ENCODE assay signal across 28 mouse cellular contexts in genomic region chr11:85505811-85506210, GRCm38 (mm10).
"Had no signal": no experiment of that assay in that cellular context is flagged by ENCODE, and none has a peak within 500 bp of the region (broad histone marks: within the 10 kb centered on the region; RNA-seq: fewer than 3 reads in every experiment).

No protein-coding gene starts in this region.

- H3K27me3 ChIP-seq: embryonic facial prominence, embryonic 12.5 days; embryonic facial prominence, embryonic 13.5 days; embryonic facial prominence, embryonic 15.5 days; forebrain, embryonic 12.5 days; forebrain, embryonic 15.5 days had no signal

- H3K4me3 ChIP-seq: embryonic facial prominence, embryonic 10.5 days; embryonic facial prominence, embryonic 12.5 days; embryonic facial prominence, embryonic 13.5 days; embryonic facial prominence, embryonic 15.5 days; erythroblast, embryonic 14.5 days; forebrain, embryonic 10.5 days; forebrain, embryonic 12.5 days; forebrain, embryonic 13.5 days; forebrain, embryonic 15.5 days; gastrocnemius, adult 2 months; heart, adult 2 months; heart, embryonic 10.5 days had no signal

- H3K27ac ChIP-seq: embryonic facial prominence, embryonic 10.5 days; embryonic facial prominence, embryonic 12.5 days; embryonic facial prominence, embryonic 13.5 days; embryonic facial prominence, embryonic 15.5 days; forebrain, embryonic 10.5 days; forebrain, embryonic 12.5 days; forebrain, embryonic 13.5 days; forebrain, embryonic 15.5 days; gastrocnemius, adult 2 months; heart, adult 2 months; heart, embryonic 10.5 days had no signal

- H3K4me1 ChIP-seq: embryonic facial prominence, embryonic 10.5 days; embryonic facial prominence, embryonic 12.5 days; embryonic facial prominence, embryonic 15.5 days; forebrain, embryonic 10.5 days; forebrain, embryonic 13.5 days; forebrain, embryonic 15.5 days; heart, embryonic 10.5 days had no signal

- H3K4me2 ChIP-seq: embryonic facial prominence, embryonic 12.5 days; embryonic facial prominence, embryonic 13.5 days; embryonic facial prominence, embryonic 15.5 days; forebrain, embryonic 12.5 days; forebrain, embryonic 13.5 days; forebrain, embryonic 15.5 days; heart, embryonic 11.5 days had no signal

- DNase-seq: cerebellum, adult 9-10 months; cerebellum, adult 9-11 months; cerebellum, postnatal 10 days; cerebellum, postnatal 14 days; cerebellum, postnatal 25 days; cerebellum, postnatal 36 days; embryo, embryonic 11 days; forebrain, postnatal 0 days; gastrocnemius, adult 2 months; gastrocnemius, postnatal 10 days; gastrocnemius, postnatal 14 days; gastrocnemius, postnatal 25 days; gastrocnemius, postnatal 36 days; heart, adult 11 months; heart, adult 18-20 months; heart, adult 2 months had no signal

- H3K36me3 ChIP-seq: embryonic facial prominence, embryonic 10.5 days; embryonic facial prominence, embryonic 12.5 days; embryonic facial prominence, embryonic 13.5 days; embryonic facial prominence, embryonic 15.5 days; forebrain, embryonic 10.5 days; forebrain, embryonic 12.5 days; forebrain, embryonic 15.5 days; heart, embryonic 10.5 days had no signal

- H3K9me3 ChIP-seq: embryonic facial prominence, embryonic 10.5 days; embryonic facial prominence, embryonic 12.5 days; embryonic facial prominence, embryonic 13.5 days; embryonic facial prominence, embryonic 15.5 days; forebrain, embryonic 10.5 days; forebrain, embryonic 12.5 days; forebrain, embryonic 13.5 days; forebrain, embryonic 15.5 days; heart, embryonic 10.5 days had no signal

- H3K9ac ChIP-seq: embryonic facial prominence, embryonic 12.5 days; embryonic facial prominence, embryonic 13.5 days; embryonic facial prominence, embryonic 15.5 days; forebrain, embryonic 12.5 days; forebrain, embryonic 13.5 days; forebrain, embryonic 15.5 days; forebrain, postnatal 0 days had no signal

- ATAC-seq: forebrain, embryonic 13.5 days; forebrain, embryonic 15.5 days; forebrain, embryonic 16.5 days; forebrain, postnatal 0 days had no signal
